Mouse (Mus musculus) testis, postnatal 14 days (tissue): ENCODE data around the gene Nup50.
"Not testable (repeated sequence)": the region's sequence is repeated elsewhere in the genome, so short reads cannot be mapped to it uniquely, and the experiment has no call there.

Experiments used
- DNase-seq: peaks from one replicate; pipeline ENCODE4 v3.0.0; 2021; ENCODE audit warnings: low spot score

Gene Nup50

GRCm38 (mm10) chr15:84922884-84923507, at the start of gene Nup50:
TSS of gene Nup50 (plus strand) at chr15:84923411.
- peak; percentile 99 for DNase-seq

- DNase-seq, result no peak
These were observed 49.3 kb upstream of the Nup50 start for GRCm38 (mm10) chr15:84873867-84874266.

GRCm38 (mm10) chr15:84877029-84877815, 46.0 kb upstream of the Nup50 start:
- DNase-seq, result no peak

GRCm38 (mm10) chr15:84888066-84888465, 35.1 kb upstream of the Nup50 start:
- no peak for DNase-seq

GRCm38 (mm10) chr15:84891246-84891645, 32.0 kb upstream of the Nup50 start:
- DNase-seq, result no peak

- peak; percentile 30 for DNase-seq
These were observed 31.6 kb upstream of the Nup50 start for GRCm38 (mm10) chr15:84891658-84892057.

GRCm38 (mm10) chr15:84896216-84896615, 27.0 kb upstream of the Nup50 start:
- DNase-seq, result not testable (repeated sequence)

- DNase-seq, result no peak
These were observed 26.5 kb upstream of the Nup50 start for GRCm38 (mm10) chr15:84896664-84897063.

GRCm38 (mm10) chr15:84898077-84898476, 25.1 kb upstream of the Nup50 start:
- no peak for DNase-seq

- DNase-seq, result no peak
These were observed 19.3 kb upstream of the Nup50 start for GRCm38 (mm10) chr15:84903843-84904385.

- no peak for DNase-seq
These were observed 10.0 kb upstream of the Nup50 start for GRCm38 (mm10) chr15:84913201-84913600.

- DNase-seq, result no peak
These were observed 3.3 kb upstream of the Nup50 start, which contains the start of gene Gm29666 for GRCm38 (mm10) chr15:84919938-84920337. TSS of gene Gm29666 (minus strand) at chr15:84920038.

- DNase-seq, result no peak
These were observed 434 bp downstream of the Nup50 start for GRCm38 (mm10) chr15:84923508-84924181.

- no peak for DNase-seq
These were observed 1.6 kb downstream of the Nup50 start for GRCm38 (mm10) chr15:84924781-84925315.

GRCm38 (mm10) chr15:84925495-84926018, 2.3 kb downstream of the Nup50 start:
- no peak for DNase-seq

- no peak for DNase-seq
These were observed 9.1 kb downstream of the Nup50 start for GRCm38 (mm10) chr15:84932351-84932750.

GRCm38 (mm10) chr15:84934901-84935300, 11.7 kb downstream of the Nup50 start:
- DNase-seq, result no peak

- DNase-seq, result no peak
These were observed 16.9 kb downstream of the Nup50 start for GRCm38 (mm10) chr15:84940102-84940501.

GRCm38 (mm10) chr15:84942647-84943285, 19.6 kb downstream of the Nup50 start:
- DNase-seq, result no peak

- DNase-seq, result no peak
These were observed 21.1 kb downstream of the Nup50 start for GRCm38 (mm10) chr15:84944319-84944718.

- no peak for DNase-seq
These were observed 25.8 kb downstream of the Nup50 start for GRCm38 (mm10) chr15:84948990-84949389.

GRCm38 (mm10) chr15:84950053-84950452, 26.8 kb downstream of the Nup50 start:
- DNase-seq, result no peak
